Mouse (Mus musculus): ENCODE measurements around the gene Ndufaf7. TPM values are rescaled to one million over a fixed set of nuclear protein-coding genes. Genes with fewer than 3 reads are reported as not detected.

Ndufaf7 gene
- polyA plus RNA-seq, 1 experiment from 2014 or later = 51.1 TPM

DNA sequence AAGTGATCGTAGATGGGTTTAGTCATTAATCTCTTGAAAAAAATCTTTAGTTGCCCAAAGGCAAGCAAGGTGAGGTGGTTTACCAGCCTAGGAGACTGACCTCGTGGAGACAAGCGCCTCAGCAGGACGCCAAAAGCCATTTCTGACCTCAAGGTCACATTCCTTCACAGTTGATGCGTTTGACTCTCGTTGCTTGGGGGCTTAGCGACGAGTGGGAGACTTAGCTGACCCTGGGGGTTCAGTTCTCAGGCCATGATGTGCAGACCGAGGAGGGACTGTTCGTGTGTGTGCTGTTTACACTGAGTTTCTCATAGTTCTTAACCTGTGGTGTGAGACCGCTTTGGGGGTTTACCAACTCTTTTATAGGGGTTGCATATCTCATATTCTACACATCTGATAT is 5.6 kb downstream of the Ndufaf7 start:
- WGBS = 38% methylated on average over 11 of the region's 11 CpGs
- H3K9ac ChIP-seq (ENCODE audit: low read length) = no peak overlapping the region
- H3K36me3 ChIP-seq (ENCODE audit: control insufficient read depth, insufficient read depth, low read length) = peaks cover 4% of the 10 kb centered on the region; the same call in 1 of the 2 replicates
- H3K4me1 ChIP-seq (ENCODE audit: control insufficient read depth, insufficient read depth, low read length) = peaks cover 3% of the 10 kb centered on the region
- no peaks in the 10 kb centered on the region for H3K9me3 ChIP-seq (replicated peaks; ENCODE audit: control insufficient read depth, low read length)
- H3K4me3 ChIP-seq (replicated peaks; ENCODE audit: low read length) = no peak overlapping the region
- no peak overlapping the region for H3K27ac ChIP-seq (ENCODE audit: low read length)
- ATAC-seq (ENCODE audit: insufficient read depth, low FRiP score) = no peak
- no peak overlapping the region for H3K4me2 ChIP-seq (ENCODE audit: low read depth, low read length)
- no peaks in the 10 kb centered on the region for H3K27me3 ChIP-seq (ENCODE audit: control insufficient read depth, insufficient read depth, low read length)

DNA sequence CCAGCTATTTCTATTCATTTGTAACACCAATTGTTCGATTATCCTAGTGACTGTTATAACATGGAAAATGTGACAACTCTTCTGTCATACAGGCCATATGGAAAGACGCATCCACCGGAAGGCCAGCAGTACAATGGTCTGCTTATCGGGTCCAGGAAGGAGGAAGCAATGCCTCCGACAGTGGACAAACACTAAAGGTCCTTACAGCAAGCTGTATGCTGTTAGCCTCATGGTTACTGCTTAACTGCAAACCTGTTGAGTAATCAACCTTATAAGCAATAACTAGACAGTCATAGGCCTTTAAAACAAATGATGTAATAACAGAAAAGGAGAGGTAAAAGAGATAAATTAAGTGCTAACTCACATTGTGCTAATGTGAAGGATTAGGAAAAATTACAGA is 14.3 kb downstream of the Ndufaf7 start:
- Histone ChIP-seq H3K4me2 (ENCODE audit: low read depth, low read length) (no peak overlapping the region), H3K36me3 (ENCODE audit: control insufficient read depth, insufficient read depth, low read length) (peaks cover 13% of the 10 kb centered on the region), H3K9ac (ENCODE audit: low read length) (no peak overlapping the region), H3K4me1 (ENCODE audit: control insufficient read depth, insufficient read depth, low read length) (no peaks in the 10 kb centered on the region), H3K4me3 (replicated peaks; ENCODE audit: low read length) (no peak overlapping the region), H3K9me3 (replicated peaks; ENCODE audit: control insufficient read depth, low read length) (no peaks in the 10 kb centered on the region), H3K27me3 (ENCODE audit: control insufficient read depth, insufficient read depth, low read length) (no peaks in the 10 kb centered on the region), H3K27ac (ENCODE audit: low read length) (no peak overlapping the region)
- ATAC-seq (ENCODE audit: insufficient read depth, low FRiP score) = no peak
- 93% methylated on average over 5 of the region's 5 CpGs for WGBS

DNA sequence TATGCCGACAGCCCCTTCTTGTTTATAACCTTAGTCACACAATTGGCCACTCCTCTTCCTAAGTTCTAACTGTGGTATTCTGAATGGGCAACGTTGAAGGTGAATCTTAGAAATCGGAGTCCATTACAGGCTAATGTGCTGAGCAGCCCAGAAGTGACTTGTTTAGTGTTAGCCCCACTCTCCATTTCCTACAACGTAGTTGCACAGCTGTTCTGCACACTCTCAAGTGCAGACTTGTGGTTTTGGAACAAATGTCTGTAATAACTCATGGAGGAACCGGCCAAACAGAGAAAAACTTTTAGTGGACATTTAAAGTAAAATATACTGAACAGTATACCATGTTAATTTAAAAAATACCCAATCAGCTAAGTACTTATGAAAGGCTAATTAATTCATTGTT is 15.1 kb downstream of the Ndufaf7 start:
- no peak overlapping the region for H3K9ac ChIP-seq (ENCODE audit: low read length)
- H3K4me2 ChIP-seq (ENCODE audit: low read depth, low read length) = no peak overlapping the region
- H3K4me3 ChIP-seq (replicated peaks; ENCODE audit: low read length) = no peak overlapping the region
- WGBS = 86% methylated on average over 5 of the region's 5 CpGs
- H3K4me1 ChIP-seq (ENCODE audit: control insufficient read depth, insufficient read depth, low read length) = no peaks in the 10 kb centered on the region
- H3K9me3 ChIP-seq (replicated peaks; ENCODE audit: control insufficient read depth, low read length) = no peaks in the 10 kb centered on the region
- no peaks in the 10 kb centered on the region for H3K27me3 ChIP-seq (ENCODE audit: control insufficient read depth, insufficient read depth, low read length)
- ATAC-seq (ENCODE audit: insufficient read depth, low FRiP score) = no peak
- no peak overlapping the region for H3K27ac ChIP-seq (ENCODE audit: low read length)
- peaks cover 17% of the 10 kb centered on the region for H3K36me3 ChIP-seq (ENCODE audit: control insufficient read depth, insufficient read depth, low read length)

DNA sequence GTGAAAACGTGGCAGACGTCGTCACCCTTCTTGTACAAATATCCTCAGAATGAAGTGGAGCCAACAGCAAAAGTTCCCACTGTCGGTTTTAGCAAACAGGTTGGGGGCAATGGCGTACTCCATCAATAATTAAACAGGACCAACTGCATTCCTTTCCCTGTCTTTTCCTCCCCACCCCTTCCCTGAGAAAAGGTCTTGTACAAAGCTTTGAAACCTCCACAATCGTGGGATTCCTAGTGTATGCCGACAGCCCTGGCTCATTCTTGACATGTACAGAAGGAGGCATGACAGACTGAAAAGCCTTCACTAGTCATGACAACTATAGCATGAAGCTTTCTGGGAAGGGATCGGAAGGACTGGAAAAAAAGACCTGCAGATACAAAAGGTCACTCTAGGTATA is 16.3 kb downstream of the Ndufaf7 start:
- whole genome bisulfite sequencing = 65% methylated on average over 8 of the region's 8 CpGs
- no peaks in the 10 kb centered on the region for H3K9me3 ChIP-seq (replicated peaks; ENCODE audit: control insufficient read depth, low read length)
- peaks cover 17% of the 10 kb centered on the region for H3K36me3 ChIP-seq (ENCODE audit: control insufficient read depth, insufficient read depth, low read length)
- no peak overlapping the region for H3K4me2 ChIP-seq (ENCODE audit: low read depth, low read length)
- no peaks in the 10 kb centered on the region for H3K27me3 ChIP-seq (ENCODE audit: control insufficient read depth, insufficient read depth, low read length)
- no peak overlapping the region for H3K9ac ChIP-seq (ENCODE audit: low read length)
- no peak overlapping the region for H3K27ac ChIP-seq (ENCODE audit: low read length)
- H3K4me1 ChIP-seq (ENCODE audit: control insufficient read depth, insufficient read depth, low read length) = no peaks in the 10 kb centered on the region
- no peak overlapping the region for H3K4me3 ChIP-seq (replicated peaks; ENCODE audit: low read length)
- ATAC-seq (ENCODE audit: insufficient read depth, low FRiP score) = no peak

DNA sequence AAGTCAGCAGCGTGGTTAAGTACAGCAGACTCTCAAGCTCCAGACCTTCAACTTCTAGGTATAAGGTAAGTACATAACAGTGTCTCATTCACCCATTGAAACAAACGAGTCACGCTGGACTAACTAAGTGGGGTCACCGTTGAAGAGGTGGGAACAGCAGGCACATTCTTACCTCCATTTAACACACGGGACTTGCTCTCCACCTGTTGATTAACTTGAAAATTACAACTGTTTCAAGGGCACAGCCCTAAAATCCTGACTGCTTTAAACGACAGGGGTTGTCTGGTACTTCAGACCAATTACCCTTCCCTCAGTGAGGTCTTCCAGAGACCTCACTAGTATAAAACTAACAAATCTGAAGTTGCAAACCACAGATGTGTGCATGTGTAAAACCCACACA is 22.5 kb downstream of the Ndufaf7 start:
- no peaks in the 10 kb centered on the region for H3K9me3 ChIP-seq (replicated peaks; ENCODE audit: control insufficient read depth, low read length)
- WGBS = 75% methylated on average over 6 of the region's 6 CpGs
- H3K36me3 ChIP-seq (ENCODE audit: control insufficient read depth, insufficient read depth, low read length) = peaks cover 14% of the 10 kb centered on the region; the same call in 1 of the 2 replicates
- no peaks in the 10 kb centered on the region for H3K4me1 ChIP-seq (ENCODE audit: control insufficient read depth, insufficient read depth, low read length)
- H3K27ac ChIP-seq (ENCODE audit: low read length) = no peak overlapping the region
- no peak overlapping the region for H3K4me2 ChIP-seq (ENCODE audit: low read depth, low read length)
- no peak for ATAC-seq (ENCODE audit: insufficient read depth, low FRiP score)
- H3K4me3 ChIP-seq (replicated peaks; ENCODE audit: low read length) = no peak overlapping the region
- H3K9ac ChIP-seq (ENCODE audit: low read length) = no peak overlapping the region
- no peaks in the 10 kb centered on the region for H3K27me3 ChIP-seq (ENCODE audit: control insufficient read depth, insufficient read depth, low read length)

DNA sequence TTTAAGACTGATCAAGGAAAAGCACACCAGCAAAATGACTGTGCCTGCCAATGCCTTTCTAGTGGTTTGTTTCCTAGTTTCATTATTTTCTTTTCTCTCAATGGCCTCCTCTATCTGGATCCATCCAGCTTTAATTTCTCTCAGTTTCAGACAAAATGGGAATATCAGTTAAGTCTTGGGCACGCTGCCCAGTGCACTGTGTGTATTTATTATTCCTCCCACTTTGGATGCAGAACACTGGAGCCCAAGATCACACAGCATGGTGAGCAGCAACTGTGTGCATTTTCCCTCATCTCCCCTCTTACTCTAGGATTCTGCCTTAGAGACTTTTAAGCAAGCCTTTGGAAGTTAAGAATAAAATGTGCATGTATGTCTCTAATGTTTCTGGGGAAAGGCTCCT is 27.5 kb downstream of the Ndufaf7 start:
- no peak overlapping the region for H3K4me2 ChIP-seq (ENCODE audit: low read depth, low read length)
- H3K4me1 ChIP-seq (ENCODE audit: control insufficient read depth, insufficient read depth, low read length) = no peaks in the 10 kb centered on the region
- 87% methylated on average over 1 of the region's 1 CpGs for WGBS
- no peak overlapping the region for H3K27ac ChIP-seq (ENCODE audit: low read length)
- H3K9me3 ChIP-seq (replicated peaks; ENCODE audit: control insufficient read depth, low read length) = no peaks in the 10 kb centered on the region
- H3K4me3 ChIP-seq (replicated peaks; ENCODE audit: low read length) = no peak overlapping the region
- ATAC-seq (ENCODE audit: insufficient read depth, low FRiP score) = no peak
- H3K9ac ChIP-seq (ENCODE audit: low read length) = no peak overlapping the region
- H3K27me3 ChIP-seq (ENCODE audit: control insufficient read depth, insufficient read depth, low read length) = no peaks in the 10 kb centered on the region
- H3K36me3 ChIP-seq (ENCODE audit: control insufficient read depth, insufficient read depth, low read length) = peaks cover 6% of the 10 kb centered on the region; the same call in 1 of the 2 replicates

DNA sequence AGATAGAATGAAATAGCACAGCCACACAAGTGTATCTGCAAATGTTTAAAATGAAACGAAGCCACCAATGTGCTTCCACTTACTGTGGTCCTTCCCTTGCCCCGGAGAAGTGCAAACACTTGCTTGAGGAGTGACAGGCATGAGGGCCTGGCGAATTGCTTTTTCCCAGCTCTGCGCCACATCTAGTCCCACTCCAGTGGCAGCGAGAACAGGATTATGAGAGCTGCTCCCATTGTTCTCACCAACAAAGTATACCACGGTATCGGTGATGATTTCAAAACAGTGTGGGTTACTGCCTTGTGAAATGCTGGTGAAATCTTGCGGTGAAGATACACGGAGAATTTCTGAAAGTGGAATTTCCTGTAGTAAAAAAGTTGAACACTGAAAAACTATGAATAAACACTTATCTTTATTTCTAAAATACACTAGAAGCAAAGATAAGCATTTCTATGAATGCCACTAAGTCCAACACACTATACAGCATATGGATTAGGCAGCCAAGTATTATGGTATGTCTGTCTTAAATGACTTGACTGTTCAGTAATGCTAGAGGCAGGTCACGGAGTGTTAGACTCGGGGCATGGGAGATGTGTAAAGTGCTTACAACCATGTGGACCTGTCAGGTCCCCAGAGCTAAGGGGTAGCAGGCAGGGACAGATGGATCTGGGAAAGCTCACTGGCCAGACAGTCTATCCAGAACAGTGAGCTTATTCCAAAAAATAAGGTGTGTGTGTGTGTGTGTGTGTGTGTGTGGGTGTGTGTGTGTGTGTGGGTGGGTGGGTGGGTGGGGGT is 29.4 kb downstream of the Ndufaf7 start:
- 91% methylated on average over 11 of the region's 11 CpGs for WGBS
- H3K27me3 ChIP-seq (ENCODE audit: control insufficient read depth, insufficient read depth, low read length) = no peaks in the 10 kb centered on the region
- no peak for ATAC-seq (ENCODE audit: insufficient read depth, low FRiP score)

DNA sequence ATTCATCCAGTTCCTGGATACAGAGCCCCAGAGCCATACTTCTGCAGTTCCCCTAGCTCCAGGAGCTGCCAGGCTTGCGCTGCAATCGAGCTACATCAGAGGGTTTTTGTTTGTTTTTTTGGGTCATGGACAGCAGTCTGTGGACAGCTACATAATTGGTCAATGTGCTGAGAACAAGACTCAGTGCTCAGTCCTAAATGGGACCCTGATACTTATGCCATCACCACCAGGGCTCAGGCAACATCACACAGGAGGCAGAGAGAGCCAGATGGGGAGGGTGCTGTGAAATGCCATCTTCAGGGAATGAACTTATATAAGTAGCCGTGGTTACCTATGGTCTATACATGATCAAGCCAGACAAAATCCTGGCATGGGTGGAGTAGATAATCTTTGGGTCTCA is 31.6 kb downstream of the Ndufaf7 start:
- Histone ChIP-seq H3K4me1 (ENCODE audit: control insufficient read depth, insufficient read depth, low read length) (no peaks in the 10 kb centered on the region), H3K27me3 (ENCODE audit: control insufficient read depth, insufficient read depth, low read length) (no peaks in the 10 kb centered on the region), H3K27ac (ENCODE audit: low read length) (no peak overlapping the region), H3K36me3 (ENCODE audit: control insufficient read depth, insufficient read depth, low read length) (peaks cover 9% of the 10 kb centered on the region; the same call in 1 of the 2 replicates), H3K4me2 (ENCODE audit: low read depth, low read length) (no peak overlapping the region), H3K9me3 (replicated peaks; ENCODE audit: control insufficient read depth, low read length) (no peaks in the 10 kb centered on the region), H3K4me3 (replicated peaks; ENCODE audit: low read length) (no peak overlapping the region), H3K9ac (ENCODE audit: low read length) (no peak overlapping the region)
- no peak for ATAC-seq (ENCODE audit: insufficient read depth, low FRiP score)
- WGBS = 78% methylated on average over 3 of the region's 3 CpGs

More for the DNA sequence above, 29.4 kb downstream of the Ndufaf7 start:
- Histone ChIP-seq H3K9me3 (replicated peaks; ENCODE audit: control insufficient read depth, low read length) (no peaks in the 10 kb centered on the region), H3K27ac (ENCODE audit: low read length) (no peak overlapping the region), H3K4me3 (replicated peaks; ENCODE audit: low read length) (no peak overlapping the region), H3K4me1 (ENCODE audit: control insufficient read depth, insufficient read depth, low read length) (no peaks in the 10 kb centered on the region), H3K9ac (ENCODE audit: low read length) (no peak overlapping the region), H3K4me2 (ENCODE audit: low read depth, low read length) (no peak overlapping the region), H3K36me3 (ENCODE audit: control insufficient read depth, insufficient read depth, low read length) (peaks cover 12% of the 10 kb centered on the region; the same call in 1 of the 2 replicates)

DNA sequence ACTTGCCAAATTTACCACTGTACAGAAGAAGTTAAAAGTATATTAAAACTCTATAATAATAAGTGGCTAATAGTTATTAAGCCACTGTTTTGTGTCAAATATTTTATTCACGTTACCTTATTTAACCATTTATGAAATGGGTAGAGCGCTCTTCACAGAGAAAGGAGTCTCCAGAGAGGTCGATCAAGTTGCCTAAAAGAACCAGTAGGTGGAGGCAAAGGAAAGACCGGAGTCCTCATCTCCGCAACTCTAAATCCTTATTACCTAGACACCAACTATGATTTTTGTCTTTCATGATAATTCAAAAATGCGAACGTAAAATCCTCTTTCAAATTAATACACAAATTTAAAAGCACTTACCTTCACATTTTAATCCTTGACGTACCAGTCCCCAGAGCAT is 46.2 kb downstream of the Ndufaf7 start:
- 91% methylated on average over 8 of the region's 8 CpGs for WGBS
- no peak for ATAC-seq (ENCODE audit: insufficient read depth, low FRiP score)

More for the DNA sequence above, 46.2 kb downstream of the Ndufaf7 start:
- H3K36me3 ChIP-seq (ENCODE audit: control insufficient read depth, insufficient read depth, low read length) = peaks cover 4% of the 10 kb centered on the region; the same call in 1 of the 2 replicates
- no peaks in the 10 kb centered on the region for H3K27me3 ChIP-seq (ENCODE audit: control insufficient read depth, insufficient read depth, low read length)
- H3K4me3 ChIP-seq (replicated peaks; ENCODE audit: low read length) = no peak overlapping the region
- H3K27ac ChIP-seq (ENCODE audit: low read length) = no peak overlapping the region
- H3K4me1 ChIP-seq (ENCODE audit: control insufficient read depth, insufficient read depth, low read length) = no peaks in the 10 kb centered on the region
- no peak overlapping the region for H3K9ac ChIP-seq (ENCODE audit: low read length)
- H3K4me2 ChIP-seq (ENCODE audit: low read depth, low read length) = no peak overlapping the region
- H3K9me3 ChIP-seq (replicated peaks; ENCODE audit: control insufficient read depth, low read length) = no peaks in the 10 kb centered on the region

Data from stomach, embryonic 16.5 days (tissue).